Mouse (Mus musculus): ENCODE measurements around the gene Olfr211.
"Not testable (repeated sequence)": the region's sequence is repeated elsewhere in the genome, so short reads cannot be mapped to it uniquely, and the experiment has no call there.

The Olfr211 gene

GRCm38 (mm10) chr6:116488791-116489190, at the start of gene Olfr211:
TSS of gene Olfr211 (plus strand) at chr6:116489091.
- no peak for DNase-seq (ENCODE audit: extremely low read depth, low read depth, low spot score)

GRCm38 (mm10) chr6:116439531-116439930, 49.4 kb upstream of the Olfr211 start:
- no peak for DNase-seq (ENCODE audit: extremely low read depth, low read depth, low spot score)

- no peak for DNase-seq (ENCODE audit: extremely low read depth, low read depth, low spot score)
Measured at GRCm38 (mm10) chr6:116440447-116440846, 48.4 kb upstream of the Olfr211 start.

GRCm38 (mm10) chr6:116440849-116441248, 48.0 kb upstream of the Olfr211 start:
- no peak for DNase-seq (ENCODE audit: extremely low read depth, low read depth, low spot score)

DNA sequence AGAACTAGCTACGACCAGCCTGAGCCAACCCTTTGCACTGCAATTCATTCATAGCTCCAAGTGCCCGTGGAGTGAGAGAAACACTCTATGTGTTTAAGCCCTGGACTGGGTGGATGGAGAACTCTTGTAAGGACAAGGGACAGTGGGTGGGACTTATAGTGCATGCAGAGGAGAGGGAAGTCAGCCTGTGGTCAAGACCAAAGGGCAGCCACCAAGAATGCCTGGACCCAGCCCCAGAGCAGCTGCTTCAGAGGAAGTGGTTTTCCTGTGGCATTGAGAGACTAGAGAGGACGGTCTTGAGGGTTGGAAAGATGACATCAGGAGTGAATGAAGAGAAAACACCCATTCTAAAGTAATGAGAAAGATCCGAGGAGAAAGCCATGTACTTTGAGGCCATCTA, 33.1 kb upstream of the Olfr211 start:
- no peak for DNase-seq (ENCODE audit: extremely low read depth, low read depth, low spot score)

GRCm38 (mm10) chr6:116456482-116456881, 32.4 kb upstream of the Olfr211 start:
- no peak for DNase-seq (ENCODE audit: extremely low read depth, low read depth, low spot score)

- DNase-seq (ENCODE audit: extremely low read depth, low read depth, low spot score), result no peak
Measured at GRCm38 (mm10) chr6:116458728-116459127, 30.2 kb upstream of the Olfr211 start.

DNA sequence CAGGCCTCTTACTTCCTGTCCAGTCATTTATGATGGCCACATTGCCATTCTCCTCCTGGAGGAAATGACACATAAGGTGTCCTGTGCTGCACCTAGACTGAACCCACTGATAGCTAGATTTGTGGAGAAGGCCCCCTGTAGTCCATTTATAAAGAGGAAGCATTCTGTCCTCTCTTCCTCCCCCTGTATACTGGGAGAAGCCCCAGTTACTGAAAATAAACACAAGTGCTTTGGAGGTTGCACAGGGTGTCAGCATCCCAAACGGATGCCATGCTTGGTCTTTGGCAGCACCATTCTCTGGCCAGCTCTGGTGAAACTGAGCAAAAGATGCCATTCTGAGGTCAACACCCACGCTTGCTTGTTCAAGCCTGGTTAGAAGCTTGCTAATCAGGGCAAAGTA, 29.7 kb upstream of the Olfr211 start:
- no peak for DNase-seq (ENCODE audit: extremely low read depth, low read depth, low spot score)

- DNase-seq (ENCODE audit: extremely low read depth, low read depth, low spot score), result no peak
Measured at GRCm38 (mm10) chr6:116460544-116461283, 28.2 kb upstream of the Olfr211 start, which contains the start of gene Alox5. TSS of gene Alox5 (minus strand) at chr6:116461178.

DNA sequence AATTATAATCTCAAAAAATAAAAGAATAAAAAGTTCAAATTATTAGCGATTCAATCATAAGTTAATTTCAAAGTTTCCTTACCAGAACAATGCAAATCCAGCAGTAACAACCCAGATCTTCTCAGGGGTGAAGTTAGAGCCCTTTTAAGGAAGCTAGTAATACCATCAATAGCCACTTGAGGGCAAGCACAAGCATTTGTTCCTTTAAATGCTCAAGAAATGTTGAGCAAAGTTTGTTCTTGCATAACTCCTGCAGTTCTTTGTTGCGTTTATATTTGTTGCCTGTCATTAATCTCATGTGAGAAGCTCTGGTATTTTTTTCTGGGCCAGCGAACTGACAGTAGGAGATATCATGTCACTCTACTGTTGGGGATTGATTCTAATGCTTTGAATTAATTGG, 20.8 kb upstream of the Olfr211 start:
- peak; percentile 21 for DNase-seq (ENCODE audit: extremely low read depth, low read depth, low spot score)

GRCm38 (mm10) chr6:116485081-116485480, 3.8 kb upstream of the Olfr211 start:
- DNase-seq (ENCODE audit: extremely low read depth, low read depth, low spot score), result peak; percentile 52

DNA sequence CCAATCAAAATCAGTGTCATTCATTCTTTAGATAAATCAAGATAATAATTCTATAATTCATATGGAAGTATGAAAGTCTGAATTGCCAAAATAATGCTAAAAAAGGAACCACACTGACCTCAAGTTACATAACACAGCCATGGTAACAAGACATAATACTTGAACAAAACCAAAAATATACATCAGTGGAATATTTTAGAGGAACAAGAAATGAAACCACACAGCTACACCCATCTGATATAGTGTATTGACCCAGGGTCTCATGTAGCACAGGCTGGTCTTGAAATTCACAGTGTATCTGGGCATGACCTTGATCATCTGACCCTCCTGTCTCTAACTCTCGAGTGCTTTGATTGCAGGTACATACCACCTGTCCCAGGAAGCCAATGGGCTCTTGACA, 2.1 kb upstream of the Olfr211 start:
- no peak for DNase-seq (ENCODE audit: extremely low read depth, low read depth, low spot score)

- DNase-seq (ENCODE audit: extremely low read depth, low read depth, low spot score), result no peak
Measured at GRCm38 (mm10) chr6:116493742-116494141, 4.9 kb downstream of the Olfr211 start.

DNA sequence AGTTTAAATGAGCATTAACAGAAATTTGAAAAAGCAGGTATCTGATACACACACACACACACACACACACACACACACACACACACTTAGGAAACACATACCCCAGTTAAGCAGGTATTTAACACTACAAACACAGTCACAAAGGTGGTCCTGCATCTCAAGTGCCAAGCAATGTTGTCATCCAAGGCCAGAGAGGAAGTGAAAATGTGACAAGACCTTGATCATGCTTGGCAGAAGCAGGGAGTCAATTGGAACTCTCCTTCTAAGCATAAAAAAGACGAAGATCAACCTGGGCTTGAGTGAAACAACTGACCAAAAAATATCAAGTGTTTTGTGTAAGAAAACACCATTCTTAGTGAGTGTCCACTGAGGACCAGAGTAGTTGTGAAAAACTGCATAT, 7.1 kb downstream of the Olfr211 start:
- DNase-seq (ENCODE audit: extremely low read depth, low read depth, low spot score), result no peak

GRCm38 (mm10) chr6:116506302-116507003, 17.6 kb downstream of the Olfr211 start, which contains the start of gene Olfr212:
TSS of gene Olfr212 (plus strand) at chr6:116506516.
- not testable (repeated sequence) for DNase-seq (ENCODE audit: extremely low read depth, low read depth, low spot score)

GRCm38 (mm10) chr6:116514832-116515231, 25.9 kb downstream of the Olfr211 start:
- no peak for DNase-seq (ENCODE audit: extremely low read depth, low read depth, low spot score)

DNA sequence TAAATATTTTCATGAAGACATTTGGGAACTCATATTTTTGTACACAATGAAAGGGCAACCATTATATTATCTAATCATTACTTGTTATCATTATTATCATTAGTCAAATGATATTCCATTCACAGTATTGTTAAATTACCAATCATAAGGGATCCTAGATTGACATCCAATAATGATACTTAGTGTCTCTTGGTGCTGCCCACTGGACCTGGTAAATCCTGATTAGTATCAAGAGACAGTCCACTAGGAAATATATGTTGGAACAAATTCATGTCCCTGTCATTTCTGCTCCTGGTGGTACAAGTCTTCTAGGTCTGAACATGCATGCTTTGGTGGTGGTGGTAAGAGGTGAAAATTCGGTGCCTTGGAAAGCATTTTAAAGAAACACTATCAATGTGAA, 49.3 kb downstream of the Olfr211 start, which contains the start of gene Olfr213:
Gene Olfr213, plus strand, starts transcription at position 301 of the 400 bp plus-strand sequence.
- DNase-seq (ENCODE audit: extremely low read depth, low read depth, low spot score), result no peak

- DNase-seq (ENCODE audit: extremely low read depth, low read depth, low spot score), result no peak
Measured at GRCm38 (mm10) chr6:116542500-116542899, 53.6 kb downstream of the Olfr211 start.

Data from fat pad, adult 2 months (tissue).